Mouse (Mus musculus) liver, adult 2 months (tissue): ENCODE data around the gene Rps6kb2. TPM values are rescaled to one million over a fixed set of nuclear protein-coding genes. Genes with fewer than 3 reads are reported as not detected.

Experiments
- DNase-seq: peaks from one replicate; pipeline ENCODE4 v3.0.0-alpha.2; 2011; ENCODE audit warnings: low read depth, low spot score; ENCODE audit errors: extremely low read depth
- H3K27ac ChIP-seq: fragments of 200-500 bp; replicated peaks from 2 replicates; pipeline ENCODE4 v1.5.1; 2012; ENCODE audit warnings: low read depth, mild to moderate bottlenecking, control low read depth, inconsistent platforms, low read length; ENCODE audit not compliant: insufficient read depth
- H3K27me3 ChIP-seq: fragments of 200-500 bp; 2 replicates; pipeline ENCODE4 v1.6.1; 2012; ENCODE audit warnings: mild to moderate bottlenecking, moderate library complexity, low read length, inconsistent platforms; ENCODE audit not compliant: control insufficient read depth, insufficient read depth
- H3K36me3 ChIP-seq: fragments of 200-500 bp; 2 replicates; pipeline ENCODE4 v1.6.1; 2012; ENCODE audit warnings: low read length, inconsistent platforms; ENCODE audit not compliant: control insufficient read depth, insufficient read depth
- H3K4me1 ChIP-seq: fragments of 200-500 bp; 2 replicates; pipeline ENCODE4 v1.6.1; 2011; ENCODE audit warnings: low read length; ENCODE audit not compliant: control insufficient read depth, insufficient read depth
- H3K4me3 ChIP-seq: fragments of 200-500 bp; 2 replicates; pipeline ENCODE4 v1.5.1; 2011; ENCODE audit warnings: low read depth, mild to moderate bottlenecking, control low read depth, low read length, moderate library complexity; ENCODE audit not compliant: insufficient read depth
- H3K79me2 ChIP-seq: fragments of 200-500 bp; 2 replicates; pipeline ENCODE4 v1.6.1; 2012; ENCODE audit warnings: inconsistent platforms, mild to moderate bottlenecking, low read length, moderate library complexity; ENCODE audit not compliant: control insufficient read depth, insufficient read depth
- H3K9ac ChIP-seq: fragments of 200-500 bp; 2 replicates; pipeline ENCODE4 v1.6.1; 2012; ENCODE audit warnings: low read depth, mild to moderate bottlenecking, control low read depth, inconsistent platforms, low read length
- CTCF ChIP-seq: fragments of 200-500 bp; IDR thresholded peaks from 2 replicates; pipeline ENCODE4 v1.5.1; 2011; ENCODE audit warnings: low read depth, low read length, control low read depth
- POLR2A ChIP-seq: fragments of 200-500 bp; IDR thresholded peaks from 2 replicates; pipeline ENCODE4 v1.6.1; 2011; ENCODE audit warnings: low read length, control low read depth; ENCODE audit not compliant: insufficient read depth; ENCODE audit errors: extremely low read depth
- WGBS: fragments of 180-500 bp; shearing (Covaris S2); methylation state at CpG from one replicate; pipeline ENCODE4 v1.1.7; 2018; 5-methylcytosine and 5-hydroxymethylcytosine counted together
- polyA plus RNA-seq: library from polyadenylated mRNA; depleted of rRNA; stranded (reverse); fragments of >200 nt; gene quantifications from 2 replicates; pipeline ENCODE4 v1.2.3, GENCODE M21; 2012
- total RNA-seq: library from RNA; depleted of rRNA; stranded (reverse); fragments of >200 nt; gene quantifications from 2 replicates; pipeline ENCODE4 v1.2.3, GENCODE M21; 2014

The Rps6kb2 gene
- total and polyA plus RNA-seq, 2 experiments: 7.2 to 31.6 TPM

GRCm38 (mm10) chr19:4151898-4152297 lies 11.3 kb downstream of the Rps6kb2 start:
- H3K27ac ChIP-seq: no peak overlapping the region
- TF ChIP-seq POLR2A: no peak
- no peak for TF ChIP-seq CTCF
- WGBS: 58% methylated on average over 5 of the region's 5 CpGs

GRCm38 (mm10) chr19:4151488-4151860 lies 11.7 kb downstream of the Rps6kb2 start:
- no peak for DNase-seq
- H3K79me2 ChIP-seq: peaks cover 15% of the 10 kb centered on the region; the same call in 1 of the 2 replicates
- WGBS: 85% methylated on average over 5 of the region's 5 CpGs
- H3K4me3 ChIP-seq: no peak overlapping the region
- peaks cover 18% of the 10 kb centered on the region for H3K4me1 ChIP-seq
- no peak overlapping the region for H3K9ac ChIP-seq
- no peak overlapping the region for H3K27ac ChIP-seq
- TF ChIP-seq CTCF (no peak), POLR2A (no peak)
- H3K27me3 ChIP-seq: no peaks in the 10 kb centered on the region
- H3K36me3 ChIP-seq: 0 out of 2 replicates have a peak, but pooled peaks cover 2% of the 10 kb centered on the region

More at GRCm38 (mm10) chr19:4151898-4152297, 11.3 kb downstream of the Rps6kb2 start:
- Histone ChIP-seq H3K27me3 (no peaks in the 10 kb centered on the region), H3K9ac (no peak overlapping the region), H3K4me1 (peaks cover 17% of the 10 kb centered on the region), H3K36me3 (0 out of 2 replicates have a peak, but pooled peaks cover 2% of the 10 kb centered on the region), H3K4me3 (no peak overlapping the region), H3K79me2 (peaks cover 15% of the 10 kb centered on the region; the same call in 1 of the 2 replicates)
- DNase-seq: no peak

GRCm38 (mm10) chr19:4150567-4151487 lies 12.3 kb downstream of the Rps6kb2 start:
- peaks cover 18% of the 10 kb centered on the region for H3K4me1 ChIP-seq
- no peak overlapping the region for H3K9ac ChIP-seq
- TF ChIP-seq CTCF (no peak), POLR2A (no peak)
- no peaks in the 10 kb centered on the region for H3K27me3 ChIP-seq
- no peak for DNase-seq
- 0 out of 2 replicates have a peak, but pooled peaks cover 2% of the 10 kb centered on the region for H3K36me3 ChIP-seq
- H3K79me2 ChIP-seq: peaks cover 15% of the 10 kb centered on the region; the same call in 1 of the 2 replicates
- no peak overlapping the region for H3K27ac ChIP-seq
- WGBS: 93% methylated on average over 22 of the region's 22 CpGs
- H3K4me3 ChIP-seq: no peak overlapping the region

- H3K9ac ChIP-seq: 0 out of 2 replicates have a peak overlapping the region, but pooled peaks have one; percentile 86
- H3K4me1 ChIP-seq: peaks cover 18% of the 10 kb centered on the region
- no peaks in the 10 kb centered on the region for H3K27me3 ChIP-seq
- TF ChIP-seq POLR2A (no peak), CTCF (no peak)
- 0 out of 2 replicates have a peak, but pooled peaks cover 2% of the 10 kb centered on the region for H3K36me3 ChIP-seq
- peak overlapping the region; percentile 88; the same call in 1 of the 2 replicates for H3K4me3 ChIP-seq
- no peak overlapping the region for H3K27ac ChIP-seq
- peaks cover 15% of the 10 kb centered on the region; the same call in 1 of the 2 replicates for H3K79me2 ChIP-seq
- 92% methylated on average over 17 of the region's 17 CpGs for WGBS
- no peak for DNase-seq
Observed at GRCm38 (mm10) chr19:4149764-4150461, 13.2 kb downstream of the Rps6kb2 start.

- WGBS: 54% methylated on average over 11 of the region's 11 CpGs
- Histone ChIP-seq H3K79me2 (peaks cover 15% of the 10 kb centered on the region; the same call in 1 of the 2 replicates), H3K4me3 (peak overlapping the region; percentile 88), H3K9ac (peak overlapping the region; percentile 86), H3K4me1 (peaks cover 18% of the 10 kb centered on the region), H3K27me3 (no peaks in the 10 kb centered on the region), H3K27ac (no peak overlapping the region), H3K36me3 (0 out of 2 replicates have a peak, but pooled peaks cover 2% of the 10 kb centered on the region)
- TF ChIP-seq POLR2A: no peak
- TF ChIP-seq CTCF: no peak
- no peak for DNase-seq
Observed at GRCm38 (mm10) chr19:4149283-4149682, 13.9 kb downstream of the Rps6kb2 start.
